Comparison of ENCODE assay signal across 19 mouse cellular contexts in genomic region chr14:118674224-118674623, GRCm38 (mm10). TPM values are rescaled to one million over a fixed set of nuclear protein-coding genes. Genes with fewer than 3 reads are reported as not detected.
DNase-seq lines count a peak whose midpoint lies in the region; ATAC-seq and TF ChIP-seq lines count a peak whose summit lies in the region.
"Had no signal": no experiment of that assay in that cellular context is flagged by ENCODE, and none has a peak within 500 bp of the region (broad histone marks: within the 10 kb centered on the region; RNA-seq: fewer than 3 reads in every experiment).

No protein-coding gene starts in this region.

- H3K79me2 ChIP-seq in liver, adult 2 months (ENCODE audit: control insufficient read depth, insufficient read depth, low read length), result no peaks in the 10 kb centered on the region
- no peaks in the 10 kb centered on the region for H3K79me2 ChIP-seq in MEL (ENCODE audit: control insufficient read depth, insufficient read depth, low read length, poor library complexity)

- TF ChIP-seq RAD21 in MEL (IDR thresholded peaks at IDR 0.05; ENCODE audit: low read depth, low read length), result no peak

- H3K9me3 ChIP-seq in MEL (replicated peaks; ENCODE audit: insufficient read depth, low read length), result no peaks in the 10 kb centered on the region
- no peaks in the 10 kb centered on the region for H3K9me3 ChIP-seq in liver, embryonic 16.5 days (replicated peaks; ENCODE audit: control insufficient read depth, low read length)
- no peaks in the 10 kb centered on the region for H3K9me3 ChIP-seq in embryonic facial prominence, embryonic 10.5 days
- no peaks in the 10 kb centered on the region for H3K9me3 ChIP-seq in midbrain, embryonic 11.5 days (ENCODE audit: control insufficient read depth, low read length)
- H3K9me3 ChIP-seq: embryonic facial prominence, embryonic 12.5 days; heart, embryonic 12.5 days; neural tube, embryonic 15.5 days had no signal

- H3K4me1 ChIP-seq in liver, adult 2 months (ENCODE audit: control insufficient read depth, insufficient read depth, low read length), result peaks cover 5% of the 10 kb centered on the region
- H3K4me1 ChIP-seq in MEL (ENCODE audit: control insufficient read depth in 1 of 2, insufficient read depth in 2 of 2, low read length in 2 of 2), result peaks cover 3 to 14% of the 10 kb centered on the region in 2 experiments
- H3K4me1 ChIP-seq in liver, embryonic 16.5 days (ENCODE audit: control insufficient read depth, low read depth, low read length), result peaks cover 15% of the 10 kb centered on the region
- peaks cover 7% of the 10 kb centered on the region for H3K4me1 ChIP-seq in embryonic facial prominence, embryonic 10.5 days
- H3K4me1 ChIP-seq in midbrain, embryonic 11.5 days (ENCODE audit: control insufficient read depth, insufficient read depth, low read length), result no peaks in the 10 kb centered on the region
- no peaks in the 10 kb centered on the region for H3K4me1 ChIP-seq in cerebellum, adult 2 months (ENCODE audit: control insufficient read depth, insufficient read depth, low read length)
- H3K4me1 ChIP-seq: heart, embryonic 12.5 days; neural tube, embryonic 15.5 days had no signal

- no peaks in the 10 kb centered on the region for H3K27me3 ChIP-seq in liver, adult 2 months (ENCODE audit: control insufficient read depth, insufficient read depth, low read length)
- no peaks in the 10 kb centered on the region for H3K27me3 ChIP-seq in MEL (ENCODE audit: control insufficient read depth in 1 of 2, insufficient read depth in 2 of 2, low read length in 2 of 2)
- no peaks in the 10 kb centered on the region for H3K27me3 ChIP-seq in liver, embryonic 16.5 days (ENCODE audit: control insufficient read depth, insufficient read depth, low read depth, low read length)
- 0 out of 2 replicates have a peak, but pooled peaks cover 4% of the 10 kb centered on the region for H3K27me3 ChIP-seq in embryonic facial prominence, embryonic 10.5 days (replicated peaks; ENCODE audit: low read depth, poor library complexity, severe bottlenecking)
- H3K27me3 ChIP-seq in midbrain, embryonic 11.5 days (ENCODE audit: control insufficient read depth, insufficient read depth, low read length), result no peaks in the 10 kb centered on the region
- no peaks in the 10 kb centered on the region for H3K27me3 ChIP-seq in cerebellum, adult 2 months (ENCODE audit: control insufficient read depth, insufficient read depth, low read length)
- H3K27me3 ChIP-seq: embryonic facial prominence, embryonic 12.5 days; neural tube, embryonic 15.5 days; Patski had no signal

- no peak for TF ChIP-seq POLR2A in liver, adult 2 months (IDR thresholded peaks at IDR 0.05; ENCODE audit: extremely low read depth, insufficient read depth, low read length)
- no peak for TF ChIP-seq POLR2A in MEL (IDR thresholded peaks at IDR 0.05; ENCODE audit: control insufficient read depth in 1 of 2, insufficient read depth in 1 of 2, low read depth in 1 of 2, low read length in 2 of 2, poor library complexity in 1 of 2)
- no peak for TF ChIP-seq POLR2A in cerebellum, adult 2 months (IDR thresholded peaks at IDR 0.05; ENCODE audit: borderline replicate concordance, insufficient read depth, low read length)

- DNase-seq in liver, adult 2 months (ENCODE audit: extremely low read depth, low read depth, low spot score), result peak; percentile 82
- DNase-seq in liver (no peak), MEL (ENCODE audit: low read depth, low spot score) (no peak)
- no peak for DNase-seq in embryonic facial prominence, embryonic 10.5 days (ENCODE audit: low spot score)
- DNase-seq in midbrain, embryonic 11.5 days (ENCODE audit: low spot score, missing footprints), result no peak
- DNase-seq in cerebellum, adult 2 months, result no peak
- DNase-seq: lung, embryonic 14.5 days; lung, postnatal 14 days; midbrain, embryonic 14.5 days; retina, postnatal 1 day had no signal

- no peak for TF ChIP-seq CTCF in liver, adult 2 months (IDR thresholded peaks at IDR 0.05; ENCODE audit: low read depth, low read length)
- no peak for TF ChIP-seq CTCF in MEL (IDR thresholded peaks at IDR 0.05 in 2 of 3, conservative IDR thresholded peaks at IDR 0.05 in 1 of 3; ENCODE audit: control insufficient read depth in 1 of 3, insufficient read depth in 1 of 3, low read depth in 2 of 3, low read length in 3 of 3, poor library complexity in 1 of 3, severe bottlenecking in 1 of 3)
- no peak for TF ChIP-seq CTCF in cerebellum, adult 2 months (IDR thresholded peaks at IDR 0.05; ENCODE audit: borderline replicate concordance, insufficient read depth, low read depth, low read length)

- no peak overlapping the region for H3K4me3 ChIP-seq in liver, adult 2 months (ENCODE audit: insufficient read depth, low read depth, low read length)
- no peak overlapping the region for H3K4me3 ChIP-seq in MEL (ENCODE audit: control insufficient read depth in 1 of 2, insufficient read depth in 1 of 2, low read depth in 2 of 2, low read length in 2 of 2)
- H3K4me3 ChIP-seq in liver, embryonic 16.5 days (ENCODE audit: low read depth, low read length), result no peak overlapping the region
- H3K4me3 ChIP-seq in embryonic facial prominence, embryonic 10.5 days, result no peak overlapping the region
- no peak overlapping the region for H3K4me3 ChIP-seq in midbrain, embryonic 11.5 days (ENCODE audit: low read depth, low read length)
- H3K4me3 ChIP-seq in cerebellum, adult 2 months (replicated peaks; ENCODE audit: insufficient read depth, low read depth, low read length), result no peak overlapping the region
- H3K4me3 ChIP-seq: embryonic facial prominence, embryonic 12.5 days; heart, adult 2 months; heart, embryonic 12.5 days; layer of hippocampus, adult 2 months; neural tube, embryonic 15.5 days had no signal

- ATAC-seq in liver, embryonic 16.5 days (ENCODE audit: low read depth), result peak; percentile 20; the same call in 1 of the 2 replicates
- no peak for ATAC-seq in midbrain, embryonic 11.5 days (ENCODE audit: low FRiP score)
- ATAC-seq: forebrain, embryonic 14.5 days had no signal

- H3K27ac ChIP-seq in liver, adult 2 months (replicated peaks; ENCODE audit: insufficient read depth, low read depth, low read length), result no peak overlapping the region
- H3K27ac ChIP-seq in MEL (ENCODE audit: control insufficient read depth, low read depth, low read length), result 0 out of 2 replicates have a peak overlapping the region, but pooled peaks have one; percentile 15
- H3K27ac ChIP-seq in liver, embryonic 16.5 days (ENCODE audit: low read length), result no peak overlapping the region
- no peak overlapping the region for H3K27ac ChIP-seq in embryonic facial prominence, embryonic 10.5 days (replicated peaks)
- H3K27ac ChIP-seq in midbrain, embryonic 11.5 days (ENCODE audit: low read depth, low read length), result no peak overlapping the region
- no peak overlapping the region for H3K27ac ChIP-seq in cerebellum, adult 2 months (ENCODE audit: insufficient read depth, low read length)
- H3K27ac ChIP-seq: embryonic facial prominence, embryonic 12.5 days; heart, adult 2 months; hindbrain, embryonic 14.5 days; layer of hippocampus, adult 2 months; neural tube, embryonic 15.5 days had no signal

- H3K36me3 ChIP-seq in liver, adult 2 months (ENCODE audit: control insufficient read depth, insufficient read depth, low read length), result no peaks in the 10 kb centered on the region
- H3K36me3 ChIP-seq in MEL (ENCODE audit: control insufficient read depth in 1 of 2, insufficient read depth in 2 of 2, low read length in 2 of 2), result peaks cover 0 to 6% of the 10 kb centered on the region in 2 experiments; a peak in 2 of 4 replicates
- no peaks in the 10 kb centered on the region for H3K36me3 ChIP-seq in liver, embryonic 16.5 days (ENCODE audit: control insufficient read depth, insufficient read depth)
- no peaks in the 10 kb centered on the region for H3K36me3 ChIP-seq in embryonic facial prominence, embryonic 10.5 days (replicated peaks)
- H3K36me3 ChIP-seq in midbrain, embryonic 11.5 days (ENCODE audit: control insufficient read depth, insufficient read depth, low read length), result no peaks in the 10 kb centered on the region
- H3K36me3 ChIP-seq: embryonic facial prominence, embryonic 12.5 days; heart, embryonic 12.5 days; neural tube, embryonic 15.5 days had no signal

- 63% methylated on average over 7 of the region's 7 CpGs for WGBS in liver, adult 2 months
- WGBS in liver, embryonic 16.5 days (ENCODE audit: insufficient replicate concordance), result 31% methylated on average over 7 of the region's 7 CpGs
- WGBS in embryonic facial prominence, embryonic 10.5 days, result 82% methylated on average over 7 of the region's 7 CpGs
- WGBS in midbrain, embryonic 11.5 days, result 86% methylated on average over 7 of the region's 7 CpGs
- 74% methylated on average over 7 of the region's 7 CpGs for WGBS in cerebellum, adult 2 months

- H3K4me2 ChIP-seq in liver, embryonic 16.5 days (ENCODE audit: low read depth, low read length), result 0 out of 2 replicates have a peak overlapping the region, but pooled peaks have one; percentile 15
- no peak overlapping the region for H3K4me2 ChIP-seq in midbrain, embryonic 11.5 days
- H3K4me2 ChIP-seq: embryonic facial prominence, embryonic 12.5 days; heart, embryonic 12.5 days; hindbrain, embryonic 14.5 days; lung, embryonic 14.5 days; neural tube, embryonic 15.5 days had no signal

- no peak for TF ChIP-seq EP300 in MEL (IDR thresholded peaks at IDR 0.05; ENCODE audit: low read depth in 1 of 2, low read length in 2 of 2)

- H3K9ac ChIP-seq in liver, adult 2 months (ENCODE audit: low read depth, low read length), result no peak overlapping the region
- no peak overlapping the region for H3K9ac ChIP-seq in MEL (ENCODE audit: control insufficient read depth, low read depth, low read length, poor library complexity, severe bottlenecking)
- H3K9ac ChIP-seq in liver, embryonic 16.5 days (ENCODE audit: low read depth, low read length), result no peak overlapping the region
- H3K9ac ChIP-seq in midbrain, embryonic 11.5 days (ENCODE audit: low read length), result no peak overlapping the region
- H3K9ac ChIP-seq: heart, embryonic 12.5 days; hindbrain, embryonic 14.5 days; lung, embryonic 14.5 days; neural tube, embryonic 15.5 days had no signal

TF ChIP-seq in MEL, 35 proteins besides CTCF, POLR2A, EP300 and RAD21:
- 0 out of 2 replicates have a peak, but pooled peaks have one; percentile 30 for TF ChIP-seq USF1 (IDR thresholded peaks at IDR 0.05; ENCODE audit: low read depth, low read length)
- no peak for TF ChIP-seq TCF12 (IDR thresholded peaks at IDR 0.05; ENCODE audit: low read depth, low read length)
TF ChIP-seq in MEL: peak in this region for 1.

RNA-seq across cellular contexts. Expression of gene Abcc4, which starts 31.8 kb away (rescaled TPM):
- 3.0 and 5.2 TPM in 2 replicates for total RNA-seq in liver, adult 2 months (2014; rRNA removed)
- polyA plus RNA-seq in liver, adult 2 months (2012; rRNA removed), result 0.89 and 1.5 TPM in 2 replicates
- total RNA-seq in MEL (2012; rRNA removed), result 6.7 and 7.1 TPM in 2 replicates
- polyA plus RNA-seq in MEL (2012; ENCODE audit: insufficient read depth in 1 of 2, insufficient read length in 2 of 2, low read depth in 1 of 2, low replicate concordance in 2 of 2, missing spikeins in 1 of 2), result 1 to 10 TPM in 1 of 2 experiments, not detected in 1; 8.4 TPM
- polyA plus RNA-seq in liver, embryonic 16.5 days (2015; fragmentation: Nextera tagmentation; extraction: Ambion mirVana), result 1.7 and 2.3 TPM in 2 replicates
- polyA plus RNA-seq in embryonic facial prominence, embryonic 10.5 days (2016; fragmentation: Nextera tagmentation; extraction: Ambion mirVana), result 2.6 and 3.2 TPM in 2 replicates
- 4.2 and 4.4 TPM in 2 replicates for polyA plus RNA-seq in midbrain, embryonic 11.5 days (2014; fragmentation: Nextera tagmentation; extraction: Ambion mirVana)
- 4.5 and 5.4 TPM in 2 replicates for polyA plus RNA-seq in cerebellum, adult 2 months (2012; rRNA removed)
